Mouse (Mus musculus) liver, adult 2 months (tissue): ENCODE measurements at regions not wholly inside any gene's neighbourhood (a gene's known extent, or its start where the extent isn't known, plus 50 kb on each side); places are given as distances from the start of the nearest gene placed in this dataset.

Source experiments
- DNase-seq: peaks from one replicate; pipeline ENCODE4 v3.0.0-alpha.2; 2011; ENCODE audit warnings: low read depth, low spot score; ENCODE audit errors: extremely low read depth
- H3K27ac ChIP-seq: fragments of 200-500 bp; replicated peaks from 2 replicates; pipeline ENCODE4 v1.5.1; 2012; ENCODE audit warnings: low read depth, mild to moderate bottlenecking, control low read depth, inconsistent platforms, low read length; ENCODE audit not compliant: insufficient read depth
- H3K27me3 ChIP-seq: fragments of 200-500 bp; 2 replicates; pipeline ENCODE4 v1.6.1; 2012; ENCODE audit warnings: mild to moderate bottlenecking, moderate library complexity, low read length, inconsistent platforms; ENCODE audit not compliant: control insufficient read depth, insufficient read depth
- H3K36me3 ChIP-seq: fragments of 200-500 bp; 2 replicates; pipeline ENCODE4 v1.6.1; 2012; ENCODE audit warnings: low read length, inconsistent platforms; ENCODE audit not compliant: control insufficient read depth, insufficient read depth
- H3K4me1 ChIP-seq: fragments of 200-500 bp; 2 replicates; pipeline ENCODE4 v1.6.1; 2011; ENCODE audit warnings: low read length; ENCODE audit not compliant: control insufficient read depth, insufficient read depth
- H3K4me3 ChIP-seq: fragments of 200-500 bp; 2 replicates; pipeline ENCODE4 v1.5.1; 2011; ENCODE audit warnings: low read depth, mild to moderate bottlenecking, control low read depth, low read length, moderate library complexity; ENCODE audit not compliant: insufficient read depth
- H3K79me2 ChIP-seq: fragments of 200-500 bp; 2 replicates; pipeline ENCODE4 v1.6.1; 2012; ENCODE audit warnings: inconsistent platforms, mild to moderate bottlenecking, low read length, moderate library complexity; ENCODE audit not compliant: control insufficient read depth, insufficient read depth
- H3K9ac ChIP-seq: fragments of 200-500 bp; 2 replicates; pipeline ENCODE4 v1.6.1; 2012; ENCODE audit warnings: low read depth, mild to moderate bottlenecking, control low read depth, inconsistent platforms, low read length
- CTCF ChIP-seq: fragments of 200-500 bp; IDR thresholded peaks from 2 replicates; pipeline ENCODE4 v1.5.1; 2011; ENCODE audit warnings: low read depth, low read length, control low read depth
- POLR2A ChIP-seq: fragments of 200-500 bp; IDR thresholded peaks from 2 replicates; pipeline ENCODE4 v1.6.1; 2011; ENCODE audit warnings: low read length, control low read depth; ENCODE audit not compliant: insufficient read depth; ENCODE audit errors: extremely low read depth
- WGBS: fragments of 180-500 bp; shearing (Covaris S2); methylation state at CpG from one replicate; pipeline ENCODE4 v1.1.7; 2018; 5-methylcytosine and 5-hydroxymethylcytosine counted together

GRCm38 (mm10) chrX:99246704-99247103 is 110.8 kb downstream of the Efnb1 start:
- Histone ChIP-seq H3K27ac (no peak overlapping the region), H3K4me3 (no peak overlapping the region), H3K27me3 (no peaks in the 10 kb centered on the region), H3K4me1 (no peaks in the 10 kb centered on the region), H3K79me2 (no peaks in the 10 kb centered on the region), H3K36me3 (no peaks in the 10 kb centered on the region), H3K9ac (no peak overlapping the region)
- 83% methylated on average over 2 of the region's 2 CpGs for WGBS
- DNase-seq: no peak
- TF ChIP-seq CTCF (no peak), POLR2A (no peak)

GRCm38 (mm10) chrX:99246051-99246450 is 110.1 kb downstream of the Efnb1 start:
- WGBS: 97% methylated on average over 8 of the region's 8 CpGs
- DNase-seq: no peak
- no peaks in the 10 kb centered on the region for H3K27me3 ChIP-seq
- TF ChIP-seq CTCF (no peak), POLR2A (no peak)
- H3K4me1 ChIP-seq: no peaks in the 10 kb centered on the region
- H3K79me2 ChIP-seq: no peaks in the 10 kb centered on the region
- no peak overlapping the region for H3K9ac ChIP-seq
- no peak overlapping the region for H3K4me3 ChIP-seq
- H3K36me3 ChIP-seq: no peaks in the 10 kb centered on the region
- H3K27ac ChIP-seq: no peak overlapping the region

GRCm38 (mm10) chrX:99245541-99245940 is 109.6 kb downstream of the Efnb1 start:
- Histone ChIP-seq H3K4me1 (no peaks in the 10 kb centered on the region), H3K27me3 (no peaks in the 10 kb centered on the region), H3K9ac (no peak overlapping the region), H3K79me2 (no peaks in the 10 kb centered on the region), H3K36me3 (no peaks in the 10 kb centered on the region), H3K4me3 (no peak overlapping the region), H3K27ac (no peak overlapping the region)
- TF ChIP-seq CTCF: no peak
- no peak for TF ChIP-seq POLR2A
- WGBS: 94% methylated on average over 3 of the region's 3 CpGs
- no peak for DNase-seq

- WGBS: 84% methylated on average over 5 of the region's 5 CpGs
- TF ChIP-seq POLR2A (no peak), CTCF (no peak)
- DNase-seq: no peak
These were observed 107.3 kb downstream of the Efnb1 start for GRCm38 (mm10) chrX:99243251-99243650.

GRCm38 (mm10) chrX:99241684-99242118 is 105.8 kb downstream of the Efnb1 start:
- H3K4me3 ChIP-seq: no peak overlapping the region
- H3K9ac ChIP-seq: no peak overlapping the region
- H3K27ac ChIP-seq: 0 out of 2 replicates have a peak overlapping the region, but pooled peaks have one; percentile 24
- H3K79me2 ChIP-seq: no peaks in the 10 kb centered on the region
- no peaks in the 10 kb centered on the region for H3K27me3 ChIP-seq
- no peak for DNase-seq
- no peaks in the 10 kb centered on the region for H3K4me1 ChIP-seq
- no peaks in the 10 kb centered on the region for H3K36me3 ChIP-seq
- no peak for TF ChIP-seq POLR2A
- no peak for TF ChIP-seq CTCF
- 47% methylated on average over 5 of the region's 5 CpGs for WGBS

More at GRCm38 (mm10) chrX:99243251-99243650, 107.3 kb downstream of the Efnb1 start:
- no peak overlapping the region for H3K4me3 ChIP-seq
- no peaks in the 10 kb centered on the region for H3K79me2 ChIP-seq
- no peaks in the 10 kb centered on the region for H3K36me3 ChIP-seq
- H3K9ac ChIP-seq: no peak overlapping the region
- no peaks in the 10 kb centered on the region for H3K4me1 ChIP-seq
- H3K27ac ChIP-seq: no peak overlapping the region
- H3K27me3 ChIP-seq: no peaks in the 10 kb centered on the region

GRCm38 (mm10) chrX:99233035-99233434 is 97.1 kb downstream of the Efnb1 start:
- 75% methylated on average over 3 of the region's 3 CpGs for WGBS
- Histone ChIP-seq H3K27me3 (no peaks in the 10 kb centered on the region), H3K4me3 (no peak overlapping the region), H3K36me3 (no peaks in the 10 kb centered on the region), H3K4me1 (no peaks in the 10 kb centered on the region), H3K27ac (no peak overlapping the region), H3K9ac (no peak overlapping the region), H3K79me2 (no peaks in the 10 kb centered on the region)
- DNase-seq: no peak
- no peak for TF ChIP-seq CTCF
- no peak for TF ChIP-seq POLR2A
